Mouse (Mus musculus): ENCODE results near the gene Tubg2.

Gene Tubg2

GRCm38 (mm10) chr11:101199555-101199954 lies 43.8 kb downstream of the Tubg2 start:
- no peak for DNase-seq

DNA sequence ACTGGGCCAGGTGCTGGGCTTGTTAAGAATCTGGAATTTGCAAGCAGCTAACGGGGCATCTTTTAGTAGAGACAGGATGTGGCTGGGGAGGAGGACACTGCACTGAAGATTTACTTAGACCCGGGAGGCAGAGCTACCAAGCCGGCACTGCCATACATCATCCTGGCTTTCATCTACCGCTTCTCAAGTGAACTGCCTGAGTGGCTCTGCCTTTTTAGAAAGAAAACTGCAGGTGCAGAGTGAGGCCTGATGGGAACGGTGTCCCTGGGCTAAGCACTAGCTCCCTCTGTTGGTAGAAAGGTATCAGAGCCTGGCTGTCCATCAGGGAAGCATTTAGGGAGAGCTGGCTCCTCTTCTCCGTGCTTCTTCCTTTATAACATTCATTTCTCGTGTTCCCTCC lies 45.3 kb downstream of the Tubg2 start:
- DNase-seq = no peak
